ENCODE assay signal across 29 mouse cellular contexts in genomic region chr13:108631222-108631621, GRCm38 (mm10).
DNase-seq lines count a peak whose midpoint lies in the region; ATAC-seq and TF ChIP-seq lines count a peak whose summit lies in the region.
"Had no signal": no experiment of that assay in that cellular context is flagged by ENCODE, and none has a peak within 500 bp of the region (broad histone marks: within the 10 kb centered on the region; RNA-seq: fewer than 3 reads in every experiment).

No protein-coding gene starts in this region.

- H3K9ac ChIP-seq in embryonic facial prominence, embryonic 11.5 days (replicated peaks; ENCODE audit: low read length): no peak overlapping the region
- no peak overlapping the region for H3K9ac ChIP-seq in liver, postnatal 0 days (replicated peaks)
- H3K9ac ChIP-seq: embryonic facial prominence, embryonic 15.5 days; heart, embryonic 13.5 days; hindbrain, embryonic 12.5 days; liver, embryonic 15.5 days; midbrain, embryonic 15.5 days; neural tube, embryonic 13.5 days had no signal

- CTCF ChIA-PET in Patski (lab: Charles Lee): interaction anchor here (0.6 to 1.5 kb wide), 2 partner anchors 11 to 562 kb away, joined by 3 to 5 read pairs; no protein-coding TSS in a partner anchor

- TF ChIP-seq CTCF in layer of hippocampus, adult 2 months (conservative IDR thresholded peaks at IDR 0.05): peak; percentile 63
- TF ChIP-seq CTCF in Patski (IDR thresholded peaks at IDR 0.05): peak; percentile 16
- no peak for TF ChIP-seq CTCF in liver, postnatal 0 days (IDR thresholded peaks at IDR 0.05; ENCODE audit: low read depth)

- H3K27ac ChIP-seq in embryonic facial prominence, embryonic 11.5 days (replicated peaks; ENCODE audit: low read depth, low read length): no peak overlapping the region
- H3K27ac ChIP-seq in embryonic facial prominence, embryonic 10.5 days (replicated peaks): no peak overlapping the region
- no peak overlapping the region for H3K27ac ChIP-seq in layer of hippocampus, adult 2 months
- no peak overlapping the region for H3K27ac ChIP-seq in liver, postnatal 0 days (ENCODE audit: low read depth)
- H3K27ac ChIP-seq: embryonic facial prominence, embryonic 15.5 days; heart, adult 2 months; heart, embryonic 13.5 days; hindbrain, embryonic 12.5 days; limb, embryonic 10.5 days; liver, embryonic 15.5 days; midbrain, embryonic 15.5 days; neural tube, embryonic 13.5 days had no signal

- no peak for TF ChIP-seq EP300 in liver, postnatal 0 days (IDR thresholded peaks at IDR 0.05; ENCODE audit: low read depth)

- no peaks in the 10 kb centered on the region for H3K36me3 ChIP-seq in embryonic facial prominence, embryonic 11.5 days (replicated peaks; ENCODE audit: control insufficient read depth, insufficient read depth, low read depth, low read length)
- no peaks in the 10 kb centered on the region for H3K36me3 ChIP-seq in embryonic facial prominence, embryonic 10.5 days (replicated peaks)
- H3K36me3 ChIP-seq in liver, postnatal 0 days (replicated peaks; ENCODE audit: insufficient read depth, low read length): no peaks in the 10 kb centered on the region
- H3K36me3 ChIP-seq: embryonic facial prominence, embryonic 15.5 days; heart, embryonic 13.5 days; hindbrain, embryonic 12.5 days; limb, embryonic 10.5 days; liver, embryonic 15.5 days; midbrain, embryonic 15.5 days; neural tube, embryonic 13.5 days had no signal

- no peak overlapping the region for H3K4me3 ChIP-seq in embryonic facial prominence, embryonic 11.5 days (ENCODE audit: low read depth, low read length)
- no peak overlapping the region for H3K4me3 ChIP-seq in embryonic facial prominence, embryonic 10.5 days
- no peak overlapping the region for H3K4me3 ChIP-seq in layer of hippocampus, adult 2 months
- H3K4me3 ChIP-seq in liver, postnatal 0 days (ENCODE audit: low read depth, low read length): no peak overlapping the region
- H3K4me3 ChIP-seq: embryonic facial prominence, embryonic 15.5 days; heart, adult 2 months; heart, embryonic 13.5 days; hindbrain, embryonic 12.5 days; limb, embryonic 10.5 days; liver, embryonic 15.5 days; midbrain, embryonic 15.5 days; myocyte; neural tube, embryonic 13.5 days had no signal

- no peak overlapping the region for H3K4me2 ChIP-seq in embryonic facial prominence, embryonic 11.5 days (ENCODE audit: low read depth, low read length)
- no peak overlapping the region for H3K4me2 ChIP-seq in liver, postnatal 0 days (ENCODE audit: low read depth, low read length)
- H3K4me2 ChIP-seq: embryonic facial prominence, embryonic 15.5 days; heart, embryonic 13.5 days; hindbrain, embryonic 12.5 days; liver, embryonic 15.5 days; midbrain, embryonic 15.5 days; neural tube, embryonic 13.5 days had no signal

- H3K4me1 ChIP-seq in embryonic facial prominence, embryonic 11.5 days (ENCODE audit: control insufficient read depth, insufficient read depth, low read length): no peaks in the 10 kb centered on the region
- H3K4me1 ChIP-seq in embryonic facial prominence, embryonic 10.5 days: no peaks in the 10 kb centered on the region
- no peaks in the 10 kb centered on the region for H3K4me1 ChIP-seq in liver, postnatal 0 days (ENCODE audit: insufficient read depth)
- H3K4me1 ChIP-seq: embryonic facial prominence, embryonic 15.5 days; heart, embryonic 13.5 days; hindbrain, embryonic 12.5 days; limb, embryonic 10.5 days; liver, embryonic 15.5 days; midbrain, embryonic 15.5 days; neural tube, embryonic 13.5 days had no signal

- WGBS in embryonic facial prominence, embryonic 11.5 days: 54% methylated on average over 3 of the region's 3 CpGs
- WGBS in embryonic facial prominence, embryonic 10.5 days: 66% methylated on average over 3 of the region's 3 CpGs
- 46% methylated on average over 3 of the region's 3 CpGs for WGBS in liver, postnatal 0 days (ENCODE audit: insufficient replicate concordance)

- no peaks in the 10 kb centered on the region for H3K27me3 ChIP-seq in embryonic facial prominence, embryonic 11.5 days (ENCODE audit: control insufficient read depth, insufficient read depth, low read length)
- H3K27me3 ChIP-seq in embryonic facial prominence, embryonic 10.5 days (replicated peaks; ENCODE audit: low read depth, poor library complexity, severe bottlenecking): no peaks in the 10 kb centered on the region
- H3K27me3 ChIP-seq in Patski: no peaks in the 10 kb centered on the region
- H3K27me3 ChIP-seq in liver, postnatal 0 days (ENCODE audit: insufficient read depth, low read length): no peaks in the 10 kb centered on the region
- H3K27me3 ChIP-seq: embryonic facial prominence, embryonic 15.5 days; heart, embryonic 13.5 days; hindbrain, embryonic 12.5 days; liver, embryonic 15.5 days; midbrain, embryonic 15.5 days; neural tube, embryonic 13.5 days had no signal

- in situ Hi-C loops in Patski (cut with MboI; ENCODE audit: low pct_unique_long_range_greater_than_20kb): no loop called here

- no peaks in the 10 kb centered on the region for H3K9me3 ChIP-seq in embryonic facial prominence, embryonic 11.5 days (replicated peaks; ENCODE audit: control insufficient read depth, low read length)
- H3K9me3 ChIP-seq in embryonic facial prominence, embryonic 10.5 days: no peaks in the 10 kb centered on the region
- no peaks in the 10 kb centered on the region for H3K9me3 ChIP-seq in liver, postnatal 0 days (ENCODE audit: low read length)
- H3K9me3 ChIP-seq: embryonic facial prominence, embryonic 15.5 days; heart, embryonic 13.5 days; hindbrain, embryonic 12.5 days; limb, embryonic 10.5 days; liver, embryonic 15.5 days; midbrain, embryonic 15.5 days; neural tube, embryonic 13.5 days had no signal

- ATAC-seq in embryonic facial prominence, embryonic 11.5 days (replicated peaks; ENCODE audit: insufficient number of reproducible peaks, low FRiP score, low TSS enrichment, low read depth): no peak
- ATAC-seq in Patski: no peak
- no peak for ATAC-seq in liver, postnatal 0 days
- ATAC-seq: forebrain, embryonic 14.5 days; inflammation-experienced regulatory T-cells, adult 6 months; midbrain, embryonic 15.5 days had no signal

- POLR2A ChIA-PET in Patski (lab: Charles Lee): no interaction called here

- DNase-seq in embryonic facial prominence, embryonic 11.5 days (ENCODE audit: low spot score): peak; percentile 3
- no peak for DNase-seq in embryonic facial prominence, embryonic 10.5 days (ENCODE audit: low spot score)
- no peak for DNase-seq in layer of hippocampus, adult 2 months (ENCODE audit: low spot score in 2 of 2)
- DNase-seq in layer of hippocampus, postnatal 25 days (ENCODE audit: extremely low spot score in 1 of 2, low spot score in 1 of 2): no peak
- DNase-seq in 3T3-L1 (ENCODE audit: low read depth, low spot score) (peak; percentile 61), Patski (ENCODE audit: low read depth, low spot score) (no peak)
- no peak for DNase-seq in liver, postnatal 0 days
- no peak for DNase-seq in frontal cortex, postnatal 36 days (ENCODE audit: low spot score in 2 of 2)
- DNase-seq: adrenal gland, postnatal 14 days; cerebellum, adult 9-11 months; gastrocnemius, postnatal 14 days; heart, adult 2 months; heart, postnatal 14 days; kidney, adult 9 months; kidney, postnatal 36 days; liver; lung, postnatal 10 days; right cerebral cortex, postnatal 4 days; thymus, postnatal 36 days had no signal

Comparison
In these comparisons a context has a peak if more than half of its experiments do, and no peak if none do; other contexts are left out.
1. DNase-seq: peak in embryonic facial prominence, embryonic 11.5 days (single experiment) and 3T3-L1 (single experiment); none in embryonic facial prominence, embryonic 10.5 days (single experiment), layer of hippocampus, adult 2 months (0 of 2), layer of hippocampus, postnatal 25 days (0 of 2), Patski (single experiment), liver, postnatal 0 days (single experiment) and frontal cortex, postnatal 36 days (0 of 2).